Mouse (Mus musculus): Measurements from ENCODE around the gene Serac1.

GRCm38 (mm10) chr17:6018348-6018747, 61.2 kb downstream of the Serac1 start:
- TF ChIP-seq POLR2A (IDR thresholded peaks at IDR 0.05; ENCODE audit: borderline replicate concordance, extremely low read depth, low read depth, low read length) (no peak), CTCF (IDR thresholded peaks at IDR 0.05; ENCODE audit: insufficient read depth, low read length) (no peak)

Measured in lung, adult 2 months (tissue).